Mouse (Mus musculus) urinary bladder, postnatal 14 days (tissue): ENCODE measurements around the gene 4921511C20Rik.

ENCODE experiments used
- DNase-seq: peaks from one replicate; pipeline ENCODE4 v3.0.0; 2021; ENCODE audit warnings: low spot score

4921511C20Rik gene

DNA sequence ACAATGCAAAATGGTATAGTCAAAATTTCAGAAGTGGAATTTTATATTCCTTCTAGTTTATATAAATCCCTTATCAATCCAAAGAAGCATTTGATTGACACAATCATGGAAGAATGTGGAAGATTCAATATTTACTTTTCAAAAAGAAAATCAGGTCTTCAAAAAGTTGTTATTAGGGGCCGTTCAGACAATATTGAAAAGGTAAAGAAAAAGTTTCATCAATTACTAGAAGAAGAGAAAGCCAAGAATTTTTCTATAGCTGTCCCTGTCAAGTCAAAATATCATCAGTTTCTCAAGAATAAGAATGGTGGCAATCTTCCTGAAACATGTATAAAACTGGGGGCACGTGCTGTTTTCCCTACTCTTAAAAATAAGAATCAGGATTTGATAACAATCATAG, at the start of gene 4921511C20Rik:
4921511C20Rik (plus strand) TSS at position 301 of the 400 bp plus-strand sequence.
- no peak for DNase-seq
